Mouse (Mus musculus) liver, postnatal 0 days (tissue): ENCODE results near the gene Irf2bp2.

ENCODE experiments used
- CTCF ChIP-seq: sonication (generic); IDR thresholded peaks from 2 replicates; pipeline ENCODE4 v1.5.1; 2016; ENCODE audit warnings: antibody characterized with exemption, low read depth
- EP300 ChIP-seq: IDR thresholded peaks from 2 replicates; pipeline ENCODE4 v1.6.1; 2016; ENCODE audit warnings: antibody characterized with exemption, low read depth, mild to moderate bottlenecking

GRCm38 (mm10) chr8:126602641-126603040 lies 8.9 kb upstream of the Irf2bp2 start:
- TF ChIP-seq EP300 (no peak), CTCF (no peak)
